Mouse (Mus musculus) layer of hippocampus, postnatal 14 days (tissue): ENCODE measurements at regions not wholly inside any gene's neighbourhood (a gene's known extent, or its start where the extent isn't known, plus 50 kb on each side); places are given as distances from the start of the nearest gene placed in this dataset.

Experiments
- DNase-seq, 2 experiments: peaks; one replicate each; pipeline ENCODE4 v3.0.0; 2021 to 2022; ENCODE audit warnings: low spot score in 2 of 2, mixed read lengths in 1 of 2

GRCm38 (mm10) chr15:64434502-64434901, 374.2 kb upstream of the Fam49b start:
- peak; percentile 28 to 60 for DNase-seq

- no peak for DNase-seq
Measured at GRCm38 (mm10) chr15:64434908-64435307, 374.6 kb upstream of the Fam49b start.

- DNase-seq: peak in 1 of 2 experiments; percentile 64
Measured at GRCm38 (mm10) chr15:64445076-64445475, 372.4 kb upstream of the Gm21798 start.

- peak in 1 of 2 experiments; percentile 24 for DNase-seq
Measured at GRCm38 (mm10) chr15:64446411-64447072, 371.0 kb upstream of the Gm21798 start.

- no peak for DNase-seq
Measured at GRCm38 (mm10) chr15:64447239-64447952, 370.1 kb upstream of the Gm21798 start.

- DNase-seq: peak; percentile 25 to 68
Measured at GRCm38 (mm10) chr15:64448581-64449140, 368.8 kb upstream of the Gm21798 start.

GRCm38 (mm10) chr15:64470743-64471142, 346.8 kb upstream of the Gm21798 start:
- no peak for DNase-seq

- DNase-seq: no peak
Measured at GRCm38 (mm10) chr15:64471597-64471996, 345.9 kb upstream of the Gm21798 start.

- no peak for DNase-seq
Measured at GRCm38 (mm10) chr15:64474236-64474635, 343.3 kb upstream of the Gm21798 start.

GRCm38 (mm10) chr15:64477131-64477530, 340.4 kb upstream of the Gm21798 start:
- DNase-seq: no peak

GRCm38 (mm10) chr15:64480625-64481024, 336.9 kb upstream of the Gm21798 start:
- DNase-seq: no peak

GRCm38 (mm10) chr15:64481226-64481625, 336.3 kb upstream of the Gm21798 start:
- DNase-seq: no peak

GRCm38 (mm10) chr15:64482960-64483359, 334.5 kb upstream of the Gm21798 start:
- DNase-seq: no peak

- no peak for DNase-seq
Measured at GRCm38 (mm10) chr15:64487801-64488200, 329.7 kb upstream of the Gm21798 start.

- DNase-seq: no peak
Measured at GRCm38 (mm10) chr15:64500783-64501182, 316.7 kb upstream of the Gm21798 start.

- no peak for DNase-seq
Measured at GRCm38 (mm10) chr15:64501479-64501878, 316.0 kb upstream of the Gm21798 start.

- DNase-seq: peak in 1 of 2 experiments; percentile 41
Measured at GRCm38 (mm10) chr15:64504751-64505150, 312.7 kb upstream of the Gm21798 start.

GRCm38 (mm10) chr15:64510649-64511048, 306.8 kb upstream of the Gm21798 start:
- DNase-seq: no peak

- no peak for DNase-seq
Measured at GRCm38 (mm10) chr15:64511176-64511575, 306.3 kb upstream of the Gm21798 start.

GRCm38 (mm10) chr15:64512615-64513014, 304.9 kb upstream of the Gm21798 start:
- no peak for DNase-seq

GRCm38 (mm10) chr15:64513501-64514097, 303.9 kb upstream of the Gm21798 start:
- no peak for DNase-seq

- DNase-seq: no peak
Measured at GRCm38 (mm10) chr15:64515179-64515578, 302.3 kb upstream of the Gm21798 start.
